Mouse (Mus musculus) lung, adult 2 months (tissue): ENCODE measurements around the gene Mcrip2. TPM values are rescaled to one million over a fixed set of nuclear protein-coding genes. Genes with fewer than 3 reads are reported as not detected.

Experiments
- DNase-seq: peaks from one replicate; pipeline ENCODE4 v3.0.0; 2022
- H3K4me1 ChIP-seq: fragments of 200-500 bp; 2 replicates; pipeline ENCODE4 v1.6.1; 2011; ENCODE audit warnings: low read length; ENCODE audit not compliant: control insufficient read depth, insufficient read depth
- H3K4me3 ChIP-seq: fragments of 200-500 bp; replicated peaks from 2 replicates; pipeline ENCODE3; 2011; ENCODE audit warnings: low read depth, mild to moderate bottlenecking, control low read depth, low read length; ENCODE audit errors: extremely low read depth
- CTCF ChIP-seq: fragments of 200-500 bp; IDR thresholded peaks from 2 replicates; pipeline ENCODE4 v1.5.1; 2011; ENCODE audit warnings: mild to moderate bottlenecking, low read length, control low read depth; ENCODE audit not compliant: insufficient read depth
- POLR2A ChIP-seq: fragments of 200-500 bp; IDR thresholded peaks from 2 replicates; pipeline ENCODE4 v1.6.1; 2011; ENCODE audit warnings: low read depth, mild to moderate bottlenecking, control low read depth, low read length, borderline replicate concordance; ENCODE audit errors: extremely low read depth
- WGBS: fragments of 180-500 bp; shearing (Covaris S2); methylation state at CpG from one replicate; pipeline ENCODE4 v1.1.7; 2018; 5-methylcytosine and 5-hydroxymethylcytosine counted together
- polyA plus RNA-seq: library from polyadenylated mRNA; depleted of rRNA; stranded (reverse); fragments of >200 nt; gene quantifications from 2 replicates; pipeline ENCODE4 v1.2.3, GENCODE M21; 2012

The Mcrip2 gene
- polyA plus RNA-seq, 1 experiment, result 22.7 TPM

- DNase-seq, result no peak
- Histone ChIP-seq H3K4me3 (peak overlapping the region; percentile 77), H3K4me1 (peaks cover 28% of the 10 kb centered on the region)
- 40% methylated on average over 21 of the region's 21 CpGs for WGBS
- TF ChIP-seq CTCF (no peak), POLR2A (no peak)
Observed at GRCm38 (mm10) chr17:25831451-25832281, 36.9 kb downstream of the Mcrip2 start.

DNA sequence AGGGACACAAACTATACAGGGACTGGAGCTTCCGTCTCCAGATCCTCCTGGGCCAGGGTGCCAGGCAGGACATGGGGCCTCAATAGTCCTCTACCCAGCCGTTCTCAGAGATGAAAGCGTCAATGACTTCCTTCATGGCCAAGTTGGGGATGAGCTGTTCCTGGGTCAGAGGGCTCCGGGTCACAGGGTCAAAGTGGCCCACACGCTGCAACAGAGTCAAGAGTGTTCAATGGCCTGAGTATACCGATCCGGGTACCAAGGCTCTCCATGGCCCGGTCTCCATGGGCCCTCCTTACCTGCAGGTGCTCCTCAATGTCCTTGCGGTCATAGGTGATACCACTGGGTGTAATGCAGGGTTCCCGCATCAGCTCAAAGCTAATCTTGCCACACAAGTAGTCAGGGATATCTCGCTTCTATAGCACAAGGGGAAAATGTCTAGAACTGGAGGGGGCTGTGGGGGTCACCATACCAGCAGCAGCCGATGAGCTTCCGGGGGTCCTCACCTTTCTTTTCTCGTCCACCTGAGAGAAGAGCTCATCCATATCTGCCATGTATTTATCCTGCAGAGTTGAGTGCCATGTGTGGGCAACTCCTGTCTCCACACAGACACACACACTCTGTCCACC lies 37.6 kb downstream of the Mcrip2 start:
- 80% methylated on average over 14 of the region's 14 CpGs for WGBS
- peaks cover 24% of the 10 kb centered on the region for H3K4me1 ChIP-seq

DNA sequence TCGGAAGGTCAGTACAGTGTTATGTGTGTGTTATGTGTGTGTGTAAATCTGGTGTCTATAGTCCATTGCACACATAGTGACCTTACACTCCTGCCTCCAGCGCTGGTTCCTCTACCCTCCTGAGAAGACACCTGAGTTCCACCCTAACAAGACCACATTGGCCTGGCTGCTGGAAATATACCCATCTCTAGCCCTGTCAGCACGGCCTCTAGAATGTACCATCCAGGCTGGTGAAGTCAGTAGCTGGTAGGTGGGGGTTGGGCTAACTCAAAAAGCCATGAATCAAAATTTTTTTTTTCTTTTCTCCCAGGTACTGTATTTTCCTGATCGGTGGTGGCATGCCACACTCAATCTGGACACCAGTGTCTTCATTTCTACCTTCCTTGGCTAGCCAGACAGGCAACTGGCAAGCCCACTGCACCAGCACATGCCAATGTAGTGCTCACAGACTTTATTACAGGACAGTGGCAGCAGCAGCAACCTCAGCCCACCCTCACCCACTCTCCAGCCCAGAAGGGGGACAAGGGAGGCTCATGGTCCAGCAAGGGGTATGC lies 38.3 kb downstream of the Mcrip2 start:
- WGBS, result 70% methylated on average over 4 of the region's 4 CpGs
- Histone ChIP-seq H3K4me3 (no peak overlapping the region), H3K4me1 (peaks cover 24% of the 10 kb centered on the region)
- 0 out of 2 replicates have a peak, but pooled peaks have one; percentile 4 for TF ChIP-seq POLR2A
- no peak for TF ChIP-seq CTCF
- no peak for DNase-seq

More for the DNA sequence above, 37.6 kb downstream of the Mcrip2 start:
- no peak overlapping the region for H3K4me3 ChIP-seq
- TF ChIP-seq POLR2A, result no peak
- no peak for TF ChIP-seq CTCF
- no peak for DNase-seq

DNA sequence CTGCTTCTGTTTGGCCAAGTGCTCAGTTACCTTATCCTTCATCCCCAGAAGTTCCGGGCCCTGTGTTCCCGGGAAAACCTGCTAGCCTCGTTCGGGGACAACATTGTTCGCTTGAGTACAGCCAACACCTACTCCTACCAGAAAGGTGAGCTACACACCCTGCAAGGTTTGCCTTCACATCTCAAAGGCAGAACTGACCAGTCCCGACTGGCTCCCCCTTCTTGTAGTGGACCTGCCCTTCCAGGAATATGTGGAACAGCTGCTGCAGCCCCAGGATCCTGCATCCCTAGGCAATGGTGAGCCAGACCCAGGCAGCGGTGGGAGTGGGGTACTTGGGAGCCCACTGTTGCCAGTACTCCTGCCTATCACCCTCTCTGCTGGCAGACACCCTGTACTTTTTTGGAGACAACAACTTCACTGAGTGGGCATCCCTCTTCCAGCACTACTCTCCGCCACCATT lies 39.0 kb downstream of the Mcrip2 start:
- 33% methylated on average over 8 of the region's 8 CpGs for WGBS
- peaks cover 22% of the 10 kb centered on the region for H3K4me1 ChIP-seq
- DNase-seq, result no peak
- H3K4me3 ChIP-seq, result peak overlapping the region; percentile 95
- no peak for TF ChIP-seq CTCF
- no peak for TF ChIP-seq POLR2A

DNA sequence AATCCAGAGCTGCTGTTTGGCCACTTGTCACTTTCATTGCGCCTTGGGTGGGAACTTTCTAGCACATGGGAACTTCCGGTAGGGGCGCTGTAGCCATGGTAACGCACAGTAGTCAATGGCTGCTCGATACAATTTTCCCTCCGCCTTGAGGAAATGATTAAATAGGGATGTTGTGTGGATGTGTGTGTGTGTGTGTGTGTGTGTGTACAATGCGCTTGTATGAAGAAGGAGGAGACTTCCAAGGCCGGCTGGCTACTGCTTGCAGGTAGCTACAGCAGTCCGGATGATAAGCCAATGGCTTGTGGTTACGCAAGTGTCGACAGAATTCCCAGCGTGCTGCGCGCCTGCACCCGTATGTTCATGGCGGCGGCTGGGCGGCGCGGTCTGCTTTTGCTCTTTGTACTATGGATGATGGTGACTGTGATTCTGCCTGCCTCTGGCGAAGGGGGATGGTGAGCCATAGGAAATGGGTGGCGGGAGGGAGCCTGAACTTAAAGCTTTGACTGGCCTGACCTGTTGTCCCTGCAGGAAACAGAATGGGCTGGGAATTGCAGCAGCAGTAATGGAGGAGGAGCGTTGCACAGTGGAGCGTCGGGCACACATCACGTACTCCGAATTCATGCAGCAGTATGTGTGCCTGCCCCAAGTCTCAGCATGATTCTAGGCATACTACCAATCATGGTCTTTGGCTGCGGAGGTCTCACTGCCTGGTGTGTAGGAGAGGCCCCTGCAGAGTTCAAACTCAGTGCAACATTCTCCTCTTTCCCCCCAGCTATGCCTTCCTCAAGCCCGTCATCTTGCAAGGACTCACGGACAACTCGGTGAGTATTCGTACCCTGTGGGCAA lies 39.6 kb downstream of the Mcrip2 start, which contains the start of gene Jmjd8:
Gene Jmjd8 (plus strand): TSS at position 156 of the 846 bp plus-strand sequence.
- TF ChIP-seq POLR2A, result peak; percentile 56; the same call in 1 of the 2 replicates
- 0 out of 2 replicates have a peak, but pooled peaks have one; percentile 14 for TF ChIP-seq CTCF
- Histone ChIP-seq H3K4me1 (peaks cover 23% of the 10 kb centered on the region), H3K4me3 (peak within 1 kb of the TSS; percentile 95)
- peak; percentile 73 for DNase-seq
- WGBS, result 2% methylated on average over 32 of the region's 32 CpGs

- TF ChIP-seq CTCF (no peak), POLR2A (no peak)
- peak overlapping the region; percentile 95 for H3K4me3 ChIP-seq
- WGBS, result 76% methylated on average over 8 of the region's 8 CpGs
- no peak for DNase-seq
- H3K4me1 ChIP-seq, result peaks cover 23% of the 10 kb centered on the region
Observed at GRCm38 (mm10) chr17:25828223-25828594, 40.4 kb downstream of the Mcrip2 start.

GRCm38 (mm10) chr17:25827546-25828222 lies 40.9 kb downstream of the Mcrip2 start:
- DNase-seq, result no peak
- TF ChIP-seq CTCF, result no peak
- TF ChIP-seq POLR2A, result no peak
- H3K4me3 ChIP-seq, result no peak overlapping the region
- H3K4me1 ChIP-seq, result peaks cover 23% of the 10 kb centered on the region
- 94% methylated on average over 22 of the region's 22 CpGs for WGBS

DNA sequence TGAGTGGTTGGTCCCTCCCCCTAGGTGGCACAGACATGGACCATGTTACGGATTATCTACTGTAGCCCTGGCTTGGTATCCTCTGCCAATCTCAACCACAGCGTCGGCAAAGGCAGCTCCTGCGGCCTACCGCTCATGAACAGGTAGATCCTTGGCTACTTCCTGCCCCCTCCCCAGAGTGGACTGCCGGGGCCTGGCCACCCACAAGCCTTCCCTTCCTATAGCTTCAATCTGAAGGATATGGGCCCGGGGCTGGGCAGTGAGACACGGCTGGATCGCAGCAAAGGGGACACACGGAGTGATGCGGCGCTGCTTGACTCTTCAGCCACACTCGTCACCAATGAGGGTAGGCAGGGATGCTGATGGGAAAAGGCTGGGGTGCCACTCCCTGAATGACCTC lies 41.6 kb downstream of the Mcrip2 start:
- TF ChIP-seq CTCF (no peak), POLR2A (no peak)
- WGBS, result 95% methylated on average over 13 of the region's 13 CpGs
- peaks cover 22% of the 10 kb centered on the region for H3K4me1 ChIP-seq
- DNase-seq, result no peak
- no peak overlapping the region for H3K4me3 ChIP-seq
